Mouse (Mus musculus) effector memory CD4-positive, alpha-beta T cell, adult 7 months (primary cell): ENCODE results near the gene Gm9803. TPM values are rescaled to one million over a fixed set of nuclear protein-coding genes. Genes with fewer than 3 reads are reported as not detected.

Source experiments
- polyA plus RNA-seq: library from polyadenylated mRNA; unstranded; fragments of 100-300 nt; shearing (Covaris generic); gene quantifications from one replicate; pipeline ENCODE4 v1.2.1, GENCODE M21; 2017

Gm9803 gene
- polyA plus RNA-seq, result 45.2 TPM

DNA sequence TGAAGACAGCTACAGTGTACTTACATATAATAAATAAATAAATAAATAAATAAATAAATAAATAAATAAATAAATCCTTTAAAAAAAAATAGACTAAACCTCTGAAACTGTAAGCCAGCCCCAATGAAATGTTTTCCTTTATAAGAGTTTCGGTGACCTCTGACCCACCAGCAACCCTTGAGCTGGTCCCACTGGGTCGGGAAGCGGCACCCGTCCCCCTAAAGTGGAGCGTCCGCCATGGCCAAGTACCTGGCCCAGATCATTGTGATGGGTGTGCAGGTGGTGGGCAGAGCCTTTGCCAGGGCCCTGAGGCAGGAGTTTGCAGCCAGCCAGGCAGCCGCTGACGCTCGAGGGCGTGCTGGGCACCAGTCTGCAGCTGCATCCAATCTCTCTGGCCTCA lies at the start of gene Gm9803:
Gene Gm9803, plus strand, starts transcription at position 154 of the 400 bp plus-strand sequence.

DNA sequence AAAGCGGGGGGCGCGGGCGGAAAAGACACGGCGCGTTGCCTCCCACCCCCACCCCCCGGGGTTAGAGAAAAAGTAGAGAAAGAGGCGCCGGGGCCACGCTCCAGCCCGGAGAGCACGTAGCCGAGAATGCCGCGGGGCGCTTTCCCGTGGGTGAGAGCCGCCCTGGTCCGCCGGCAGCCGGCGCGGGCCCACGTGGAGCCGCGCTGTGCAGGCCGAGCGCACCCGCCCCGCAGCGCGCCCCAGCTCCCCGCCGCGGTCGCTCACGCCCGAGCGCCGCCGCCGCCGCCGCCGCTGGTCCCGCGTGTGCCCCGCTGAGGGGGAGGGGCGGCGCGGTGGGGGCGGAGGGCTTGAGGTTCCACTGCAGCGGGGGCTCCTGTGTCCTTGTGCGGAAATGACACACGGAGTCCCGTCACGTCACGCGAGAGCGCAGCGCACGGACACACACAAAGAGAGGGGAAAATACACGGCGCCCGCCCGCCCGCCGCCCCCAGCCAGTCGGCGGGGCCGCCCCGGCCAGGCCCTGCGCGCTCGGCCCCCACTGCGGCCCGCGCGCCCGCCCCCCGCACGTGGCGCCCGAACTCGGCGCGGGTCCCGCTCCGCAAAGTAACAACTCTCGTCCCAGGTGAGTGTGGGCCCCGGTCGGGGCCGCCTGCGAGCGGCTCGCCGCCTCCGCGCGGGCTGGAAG lies 45.0 kb upstream of the Gm9803 start, which contains the start of gene Bend3:
Gene Bend3, plus strand, starts transcription at position 81 of the 685 bp plus-strand sequence.

DNA sequence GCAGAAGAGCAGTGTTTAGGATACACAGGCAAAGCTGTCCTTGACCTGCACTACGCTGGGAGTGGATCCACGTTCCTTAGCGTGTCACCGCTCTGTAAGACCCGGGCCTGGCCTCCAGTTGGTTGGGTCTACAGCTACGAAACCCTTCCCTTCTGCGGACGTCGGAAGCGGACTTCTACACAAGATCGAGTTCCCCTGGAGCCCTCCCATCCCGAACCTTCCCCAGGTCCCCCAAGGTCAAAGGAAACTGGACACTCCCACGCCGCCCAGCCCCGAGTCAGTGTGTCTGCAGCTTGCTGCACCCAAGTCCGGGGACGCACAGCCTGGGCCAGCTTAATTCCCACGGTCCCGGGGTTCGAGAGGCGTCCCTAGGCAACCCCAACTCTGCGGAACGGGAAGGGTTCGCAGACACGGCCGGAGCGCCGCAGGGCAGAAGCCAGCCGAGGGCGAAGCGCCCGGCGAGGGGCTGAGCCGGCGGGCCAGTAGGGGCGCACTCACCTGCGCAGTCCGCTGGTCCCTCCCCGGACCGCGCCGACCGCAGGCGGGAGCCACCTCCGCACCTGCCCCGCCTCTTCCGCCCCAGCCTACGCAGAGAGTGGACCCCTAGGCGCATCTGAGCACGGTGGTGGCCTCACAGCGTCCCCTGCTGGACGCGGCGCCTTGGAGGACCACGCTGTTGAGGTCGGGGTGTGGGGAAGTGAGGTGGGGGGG lies 16.7 kb downstream of the Gm9803 start, which contains the start of gene 1700021F05Rik:
Gene 1700021F05Rik, minus strand, starts transcription at position 553 of the 711 bp plus-strand sequence.

Other genes with a start within 250 kb of the Gm9803 start
- 5.0 TPM for gene Bend3, start 45.3 kb upstream of the Gm9803 start, polyA plus RNA-seq
- 11.4 TPM for gene 1700021F05Rik, start 16.9 kb downstream of the Gm9803 start, polyA plus RNA-seq
- 0.34 TPM for gene Cd24a, start 54.2 kb downstream of the Gm9803 start, polyA plus RNA-seq